In genomic region chr13:63567677-63568293, GRCm38 (mm10) we compare ENCODE assay signal across 7 mouse cellular contexts. TPM values are rescaled to one million over a fixed set of nuclear protein-coding genes. Genes with fewer than 3 reads are reported as not detected.
DNase-seq lines count a peak whose midpoint lies in the region; ATAC-seq lines count a peak whose summit lies in the region.

No protein-coding gene starts in this region.

- peak overlapping the region; percentile 54 for H3K9ac ChIP-seq in embryonic facial prominence, embryonic 12.5 days
- H3K9ac ChIP-seq in midbrain, embryonic 12.5 days (replicated peaks): peak overlapping the region; percentile 48

- peak overlapping the region; percentile 89 for H3K27ac ChIP-seq in embryonic facial prominence, embryonic 12.5 days
- peak overlapping the region; percentile 99 for H3K27ac ChIP-seq in limb, embryonic 10.5 days
- peak overlapping the region; percentile 85 for H3K27ac ChIP-seq in midbrain, embryonic 12.5 days (replicated peaks)

- H3K4me2 ChIP-seq in embryonic facial prominence, embryonic 12.5 days (replicated peaks): peak overlapping the region; percentile 95
- peak overlapping the region; percentile 86 for H3K4me2 ChIP-seq in midbrain, embryonic 12.5 days (replicated peaks)

- under 1% methylated on average over 60 of the region's 62 CpGs for WGBS in embryonic facial prominence, embryonic 12.5 days
- WGBS in limb, embryonic 10.5 days: under 1% methylated on average over 62 of the region's 62 CpGs
- under 1% methylated on average over 61 of the region's 62 CpGs for WGBS in midbrain, embryonic 12.5 days

- H3K9me3 ChIP-seq in embryonic facial prominence, embryonic 12.5 days: no peaks in the 10 kb centered on the region
- no peaks in the 10 kb centered on the region for H3K9me3 ChIP-seq in limb, embryonic 10.5 days (replicated peaks)
- no peaks in the 10 kb centered on the region for H3K9me3 ChIP-seq in midbrain, embryonic 12.5 days

- H3K4me3 ChIP-seq in embryonic facial prominence, embryonic 12.5 days: peak overlapping the region; percentile 98
- peak overlapping the region; percentile 98 for H3K4me3 ChIP-seq in limb, embryonic 10.5 days
- H3K4me3 ChIP-seq in midbrain, embryonic 12.5 days: peak overlapping the region; percentile 98

- H3K27me3 ChIP-seq in embryonic facial prominence, embryonic 12.5 days: peaks cover 9% of the 10 kb centered on the region
- H3K27me3 ChIP-seq in limb, embryonic 10.5 days (ENCODE audit: low read depth, poor library complexity, severe bottlenecking): peaks cover 39% of the 10 kb centered on the region
- H3K27me3 ChIP-seq in midbrain, embryonic 12.5 days: peaks cover 41% of the 10 kb centered on the region

- ATAC-seq in embryonic facial prominence, embryonic 12.5 days (ENCODE audit: insufficient number of reproducible peaks, insufficient read depth, low FRiP score, low TSS enrichment): peak; percentile 87
- ATAC-seq in midbrain, embryonic 12.5 days (ENCODE audit: low FRiP score, low read depth): peak; percentile 81

- H3K4me1 ChIP-seq in embryonic facial prominence, embryonic 12.5 days: peaks cover 13% of the 10 kb centered on the region
- peaks cover 64% of the 10 kb centered on the region for H3K4me1 ChIP-seq in limb, embryonic 10.5 days
- H3K4me1 ChIP-seq in midbrain, embryonic 12.5 days: peaks cover 47% of the 10 kb centered on the region

- H3K36me3 ChIP-seq in embryonic facial prominence, embryonic 12.5 days: no peaks in the 10 kb centered on the region
- H3K36me3 ChIP-seq in limb, embryonic 10.5 days: peaks cover 9% of the 10 kb centered on the region; the same call in 1 of the 2 replicates
- H3K36me3 ChIP-seq in midbrain, embryonic 12.5 days: no peaks in the 10 kb centered on the region

- peak; percentile 94 for DNase-seq in adrenal gland, postnatal 25 days
- DNase-seq in heart, adult 18-20 months: peak; percentile 94 to 97
- peak; percentile 97 for DNase-seq in kidney, adult 18-20 months
- peak; percentile 98 for DNase-seq in limb, embryonic 10.5 days (ENCODE audit: low spot score)
- peak; percentile 82 for DNase-seq in skeletal muscle tissue, adult 2 months (ENCODE audit: low read depth, low spot score)

RNA-seq across cellular contexts. Expression of gene Ptch1, which starts 5.6 kb away (rescaled TPM):
- total RNA-seq in adrenal gland, postnatal 25 days (2021): 33.9 and 53.6 TPM in 2 replicates
- 24.9 and 29.2 TPM in 2 replicates for polyA plus RNA-seq in embryonic facial prominence, embryonic 12.5 days (2016; fragmentation: Nextera tagmentation; extraction: Ambion mirVana)
- total RNA-seq in heart, adult 18-20 months (2021): 10 to 100 TPM in 1 of 2 experiments, 1 to 10 TPM in 1; 9.8 to 10.1 TPM
- polyA plus RNA-seq in limb, embryonic 10.5 days (2016; fragmentation: Nextera tagmentation; extraction: Ambion mirVana): 18.2 and 19.0 TPM in 2 replicates
- 18.6 and 24.5 TPM in 2 replicates for polyA plus RNA-seq in midbrain, embryonic 12.5 days (2016; fragmentation: Nextera tagmentation; extraction: Ambion mirVana)

Comparison
In these comparisons a context has a peak if more than half of its experiments do, and no peak if none do; other contexts are left out.
1. Peak in every context shown above with its lines: DNase-seq, ATAC-seq, H3K4me3 ChIP-seq and H3K27ac ChIP-seq.